Mouse (Mus musculus) limb, embryonic 11.5 days (tissue): ENCODE results near the gene Ctu2. TPM values are rescaled to one million over a fixed set of nuclear protein-coding genes. Genes with fewer than 3 reads are reported as not detected.
A peak's percentile ranks its signal among the peaks of the same experiment; 100 is the strongest.

Experiments used
- ATAC-seq: fragments of 200-750 bp; cut with Nextera tagmentation; 2 replicates; pipeline ENCODE4 v1.8.0; 2017; ENCODE audit warnings: low read depth; ENCODE audit not compliant: insufficient number of reproducible peaks, low FRiP score, low TSS enrichment
- DNase-seq: peaks from one replicate; pipeline ENCODE4 v3.0.0-alpha.2; 2015; ENCODE audit warnings: low spot score
- H3K27ac ChIP-seq: fragments of 300-500 bp; sonication (generic); replicated peaks from 2 replicates; pipeline ENCODE4 v1.5.1; 2014; ENCODE audit warnings: low read depth, mild to moderate bottlenecking, low read length
- H3K27me3 ChIP-seq: fragments of 300-500 bp; sonication (generic); 2 replicates; pipeline ENCODE4 v1.6.1; 2014; ENCODE audit warnings: mild to moderate bottlenecking, low read length, mixed read lengths; ENCODE audit not compliant: control insufficient read depth, insufficient read depth
- H3K36me3 ChIP-seq: fragments of 300-500 bp; sonication (generic); 2 replicates; pipeline ENCODE4 v1.6.1; 2014; ENCODE audit warnings: mild to moderate bottlenecking, low read length, moderate library complexity, mixed read lengths; ENCODE audit not compliant: control insufficient read depth, insufficient read depth
- H3K4me1 ChIP-seq: fragments of 300-500 bp; sonication (generic); 2 replicates; pipeline ENCODE4 v1.6.1; 2014; ENCODE audit warnings: low read length, mixed read lengths; ENCODE audit not compliant: control insufficient read depth, insufficient read depth
- H3K4me2 ChIP-seq: fragments of 300-500 bp; sonication (generic); 2 replicates; pipeline ENCODE4 v1.6.1; 2014; ENCODE audit warnings: low read depth, mild to moderate bottlenecking, moderate library complexity; ENCODE audit not compliant: severe bottlenecking
- H3K4me3 ChIP-seq: fragments of 300-500 bp; sonication (generic); 2 replicates; pipeline ENCODE4 v1.5.1; 2014; ENCODE audit warnings: low read depth, low read length
- H3K9ac ChIP-seq: fragments of 300-500 bp; sonication (generic); 2 replicates; pipeline ENCODE4 v1.6.1; 2014; ENCODE audit warnings: mild to moderate bottlenecking, low read length
- H3K9me3 ChIP-seq: fragments of 300-500 bp; sonication (generic); 2 replicates; pipeline ENCODE4 v1.6.1; 2016; ENCODE audit warnings: low read length; ENCODE audit not compliant: control insufficient read depth
- WGBS: fragments of 180-500 bp; shearing (Covaris S2); extraction: QIAGEN DNeasy Blood & Tissue Kit; methylation state at CpG from one replicate; pipeline ENCODE4 v1.1.7; 2014; 5-methylcytosine and 5-hydroxymethylcytosine counted together
- polyA plus RNA-seq: library from polyadenylated mRNA; unstranded; fragments of >200 nt; fragmentation: Nextera tagmentation; extraction: Ambion mirVana; gene quantifications from 2 replicates; pipeline ENCODE4 v1.2.1, GENCODE M21; 2014

Gene Ctu2
- polyA plus RNA-seq, 1 experiment from 2014 or later = 81.3 TPM

GRCm38 (mm10) chr8:122517541-122518190, 41.7 kb downstream of the Ctu2 start:
- Histone ChIP-seq H3K4me3 (no peak overlapping the region), H3K9me3 (no peaks in the 10 kb centered on the region), H3K4me1 (peaks cover 15% of the 10 kb centered on the region), H3K36me3 (peaks cover 2% of the 10 kb centered on the region; the same call in 1 of the 2 replicates), H3K27ac (peak overlapping the region; percentile 88), H3K27me3 (no peaks in the 10 kb centered on the region), H3K9ac (peak overlapping the region; percentile 51), H3K4me2 (0 out of 2 replicates have a peak overlapping the region, but pooled peaks have one; percentile 5)
- WGBS = 10% methylated on average over 6 of the region's 6 CpGs
- DNase-seq (peak; percentile 65), ATAC-seq (peak; percentile 76; the same call in 1 of the 2 replicates)

GRCm38 (mm10) chr8:122520611-122521010, 44.7 kb downstream of the Ctu2 start:
- DNase-seq (no peak), ATAC-seq (no peak)
- 86% methylated on average over 11 of the region's 11 CpGs for WGBS
- Histone ChIP-seq H3K27me3 (no peaks in the 10 kb centered on the region), H3K36me3 (no peaks in the 10 kb centered on the region), H3K9ac (no peak overlapping the region), H3K27ac (no peak overlapping the region), H3K4me3 (no peak overlapping the region), H3K4me1 (peaks cover 40% of the 10 kb centered on the region), H3K9me3 (no peaks in the 10 kb centered on the region), H3K4me2 (no peak overlapping the region)

- Histone ChIP-seq H3K9me3 (no peaks in the 10 kb centered on the region), H3K27me3 (no peaks in the 10 kb centered on the region), H3K4me3 (no peak overlapping the region), H3K4me1 (peaks cover 28% of the 10 kb centered on the region), H3K9ac (peak overlapping the region; percentile 12; the same call in 1 of the 2 replicates), H3K27ac (peak overlapping the region; percentile 73; the same call in 1 of the 2 replicates), H3K36me3 (peaks cover 1% of the 10 kb centered on the region; the same call in 1 of the 2 replicates), H3K4me2 (peak overlapping the region; percentile 28)
- ATAC-seq (no peak), DNase-seq (peak; percentile 44)
- 40% methylated on average over 14 of the region's 14 CpGs for WGBS
Measured at GRCm38 (mm10) chr8:122522796-122523651, 47.1 kb downstream of the Ctu2 start.

- no peak overlapping the region for H3K4me3 ChIP-seq
- DNase-seq (peak; percentile 52), ATAC-seq (0 out of 2 replicates have a peak, but pooled peaks have one; percentile 45)
- no peaks in the 10 kb centered on the region for H3K9me3 ChIP-seq
- H3K36me3 ChIP-seq = peaks cover 3% of the 10 kb centered on the region; the same call in 1 of the 2 replicates
- H3K27ac ChIP-seq = peak overlapping the region; percentile 73
- peaks cover 25% of the 10 kb centered on the region for H3K4me1 ChIP-seq
- peak overlapping the region; percentile 28 for H3K4me2 ChIP-seq
- H3K27me3 ChIP-seq = no peaks in the 10 kb centered on the region
- H3K9ac ChIP-seq = 0 out of 2 replicates have a peak overlapping the region, but pooled peaks have one; percentile 22
- 16% methylated on average over 23 of the region's 23 CpGs for WGBS
Measured at GRCm38 (mm10) chr8:122523652-122524360, 47.9 kb downstream of the Ctu2 start.

GRCm38 (mm10) chr8:122524506-122524905, 48.6 kb downstream of the Ctu2 start:
- WGBS = 70% methylated on average over 6 of the region's 6 CpGs
- no peak for ATAC-seq
- no peak for DNase-seq
- no peaks in the 10 kb centered on the region for H3K9me3 ChIP-seq
- H3K4me3 ChIP-seq = no peak overlapping the region
- no peak overlapping the region for H3K9ac ChIP-seq
- no peak overlapping the region for H3K4me2 ChIP-seq
- peaks cover 3% of the 10 kb centered on the region; the same call in 1 of the 2 replicates for H3K36me3 ChIP-seq
- H3K4me1 ChIP-seq = peaks cover 25% of the 10 kb centered on the region
- H3K27ac ChIP-seq = no peak overlapping the region
- H3K27me3 ChIP-seq = no peaks in the 10 kb centered on the region

GRCm38 (mm10) chr8:122525004-122525403, 49.1 kb downstream of the Ctu2 start:
- Histone ChIP-seq H3K36me3 (peaks cover 3% of the 10 kb centered on the region; the same call in 1 of the 2 replicates), H3K9me3 (no peaks in the 10 kb centered on the region), H3K9ac (no peak overlapping the region), H3K27me3 (no peaks in the 10 kb centered on the region), H3K4me3 (no peak overlapping the region), H3K4me2 (no peak overlapping the region), H3K27ac (no peak overlapping the region; the same call in 1 of the 2 replicates), H3K4me1 (peaks cover 25% of the 10 kb centered on the region)
- no peak for ATAC-seq
- WGBS = 79% methylated on average over 6 of the region's 6 CpGs
- no peak for DNase-seq

GRCm38 (mm10) chr8:122526084-122526483, 50.1 kb downstream of the Ctu2 start:
- Histone ChIP-seq H3K9ac (no peak overlapping the region), H3K9me3 (no peaks in the 10 kb centered on the region), H3K27ac (peak overlapping the region; percentile 22; the same call in 1 of the 2 replicates), H3K4me1 (peaks cover 25% of the 10 kb centered on the region), H3K4me2 (no peak overlapping the region), H3K4me3 (no peak overlapping the region), H3K27me3 (no peaks in the 10 kb centered on the region), H3K36me3 (peaks cover 3% of the 10 kb centered on the region; the same call in 1 of the 2 replicates)
- ATAC-seq (no peak), DNase-seq (no peak)
- WGBS = 70% methylated on average over 3 of the region's 3 CpGs
